Mouse (Mus musculus): ENCODE measurements around the gene Irgq. TPM values are rescaled to one million over a fixed set of nuclear protein-coding genes. Genes with fewer than 3 reads are reported as not detected.
A peak's percentile ranks its signal among the peaks of the same experiment; 100 is the strongest.
"Not testable (repeated sequence)": the region's sequence is repeated elsewhere in the genome, so short reads cannot be mapped to it uniquely, and the experiment has no call there.

The Irgq gene
- 1.7 and 1.8 TPM in 2 replicates for polyA plus RNA-seq (2012; rRNA removed)
- 1.0 and 1.6 TPM in 2 replicates for polyA plus RNA-seq (2014; fragmentation: Nextera tagmentation; extraction: Ambion mirVana)

DNA sequence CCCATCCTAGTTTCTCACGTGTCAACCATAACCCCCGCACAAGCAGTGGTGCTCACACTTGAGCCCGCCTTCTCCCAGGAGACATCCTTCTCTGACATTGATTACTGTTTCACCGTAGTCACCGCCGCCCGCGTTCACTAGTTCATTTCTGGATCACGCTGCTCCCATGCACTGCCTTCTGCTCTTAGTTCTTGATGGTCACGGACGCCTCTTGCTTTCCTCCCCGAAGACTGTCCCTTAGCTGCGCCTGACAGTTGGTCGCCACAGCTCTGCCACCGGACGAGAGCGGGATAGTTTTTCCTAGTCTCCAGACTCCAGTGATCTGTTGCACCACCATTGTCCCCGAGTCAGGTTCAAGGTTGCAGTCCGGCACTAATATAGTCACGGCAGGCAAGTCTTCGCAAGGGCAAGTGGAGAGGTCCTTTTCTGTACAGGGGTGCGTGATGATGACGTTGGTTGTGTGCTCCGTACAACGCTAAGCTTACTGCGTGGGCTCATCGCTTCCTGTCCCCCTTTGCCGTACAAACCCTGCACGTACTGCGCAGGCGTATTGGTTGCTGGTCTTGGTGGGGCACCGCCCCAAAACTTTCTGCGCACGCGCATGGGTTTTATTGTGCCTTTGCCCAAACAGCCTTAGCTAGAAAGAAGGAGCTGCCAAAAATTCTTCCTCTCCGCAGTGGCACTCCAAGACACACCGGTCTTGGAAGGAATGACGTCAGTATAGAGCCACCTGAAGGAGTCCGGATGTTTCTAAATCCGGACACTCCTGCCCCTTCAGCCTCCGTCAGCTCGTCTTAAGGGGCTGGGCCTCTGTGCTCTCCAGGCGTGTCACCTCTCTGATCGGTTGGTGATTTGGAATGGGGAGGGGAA is at the start of gene Irgq:
Irgq (plus strand) TSS at position 628 of the 870 bp plus-strand sequence.
- ATAC-seq (ENCODE audit: insufficient read depth) = peak; percentile 92

DNA sequence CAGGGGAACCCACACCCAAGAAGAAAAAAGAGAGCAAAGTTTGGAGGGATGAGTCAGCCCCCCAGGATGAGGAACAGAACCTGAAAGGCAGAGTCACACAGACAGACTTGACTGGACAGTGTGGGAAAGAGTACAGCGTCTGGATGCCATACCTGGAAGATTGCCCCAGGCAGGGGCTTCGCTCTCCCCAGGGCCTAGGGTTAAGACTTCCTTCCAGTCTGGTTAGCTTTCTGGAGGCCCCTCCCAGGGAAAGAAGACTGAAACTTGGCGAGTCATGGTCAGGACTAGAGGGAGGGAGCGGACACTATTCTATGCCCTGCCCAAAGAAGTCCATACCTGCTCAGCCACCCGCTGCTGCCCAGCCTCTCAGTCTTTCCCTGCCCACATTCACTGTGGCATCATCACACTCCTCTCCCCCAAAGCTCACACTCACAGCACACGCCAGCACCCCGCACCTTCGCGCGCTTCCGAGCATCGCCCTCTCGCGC is 49.5 kb upstream of the Irgq start:
- no peak overlapping the region for H3K27ac ChIP-seq
- no peak overlapping the region for H3K9ac ChIP-seq (replicated peaks)
- whole genome bisulfite sequencing (ENCODE audit: insufficient replicate concordance) = 8% methylated on average over 14 of the region's 14 CpGs
- H3K4me2 ChIP-seq (ENCODE audit: low read depth) = peak overlapping the region; percentile 58
- H3K36me3 ChIP-seq (replicated peaks; ENCODE audit: control insufficient read depth, insufficient read depth, low read depth) = no peaks in the 10 kb centered on the region
- no peak for TF ChIP-seq EP300 (IDR thresholded peaks at IDR 0.05; ENCODE audit: low read depth)
- TF ChIP-seq CTCF (IDR thresholded peaks at IDR 0.05; ENCODE audit: low read depth) = no peak
- DNase-seq (ENCODE audit: low read depth in 3 of 3, low spot score in 3 of 3) = no peak
- no peak overlapping the region for H3K4me3 ChIP-seq (ENCODE audit: insufficient read depth in 1 of 2, low read depth in 2 of 2, low read length in 2 of 2)
- no peak for ATAC-seq (ENCODE audit: insufficient read depth)
- peaks cover 38% of the 10 kb centered on the region for H3K27me3 ChIP-seq (ENCODE audit: control insufficient read depth, insufficient read depth, low read length)
- H3K9me3 ChIP-seq (ENCODE audit: control insufficient read depth, low read length) = no peaks in the 10 kb centered on the region; the same call in 1 of the 2 replicates
- peaks cover 0 to 2% of the 10 kb centered on the region in 2 experiments; a peak in 1 of 4 replicates for H3K4me1 ChIP-seq (replicated peaks; ENCODE audit: control insufficient read depth in 2 of 2, insufficient read depth in 2 of 2, low read length in 1 of 2)

More for the DNA sequence above, at the start of gene Irgq:
- peaks cover 6 to 17% of the 10 kb centered on the region in 2 experiments for H3K4me1 ChIP-seq (replicated peaks; ENCODE audit: control insufficient read depth in 2 of 2, insufficient read depth in 2 of 2, low read length in 1 of 2)
- H3K4me3 ChIP-seq (ENCODE audit: insufficient read depth in 1 of 2, low read depth in 2 of 2, low read length in 2 of 2) = peak within 1 kb of the TSS; percentile 61 to 97
- H3K36me3 ChIP-seq (replicated peaks; ENCODE audit: control insufficient read depth, insufficient read depth, low read depth) = no peaks in the 10 kb centered on the region
- peak within 1 kb of the TSS; percentile 98 for H3K4me2 ChIP-seq (ENCODE audit: low read depth)
- TF ChIP-seq EP300 (IDR thresholded peaks at IDR 0.05; ENCODE audit: low read depth) = 0 out of 2 replicates have a peak, but pooled peaks have one; percentile 22
- no peak for TF ChIP-seq CTCF (IDR thresholded peaks at IDR 0.05; ENCODE audit: low read depth)
- H3K9ac ChIP-seq (replicated peaks) = peak within 1 kb of the TSS; percentile 81
- WGBS (ENCODE audit: insufficient replicate concordance) = under 1% methylated on average over 44 of the region's 44 CpGs
- peak within 1 kb of the TSS; percentile 70 for H3K27ac ChIP-seq
- H3K9me3 ChIP-seq (ENCODE audit: control insufficient read depth, low read length) = no peaks in the 10 kb centered on the region
- H3K27me3 ChIP-seq (ENCODE audit: control insufficient read depth, insufficient read depth, low read length) = no peaks in the 10 kb centered on the region
- DNase-seq (ENCODE audit: low read depth in 3 of 3, low spot score in 3 of 3) = peak; percentile 95 to 96 (median 96)

DNA sequence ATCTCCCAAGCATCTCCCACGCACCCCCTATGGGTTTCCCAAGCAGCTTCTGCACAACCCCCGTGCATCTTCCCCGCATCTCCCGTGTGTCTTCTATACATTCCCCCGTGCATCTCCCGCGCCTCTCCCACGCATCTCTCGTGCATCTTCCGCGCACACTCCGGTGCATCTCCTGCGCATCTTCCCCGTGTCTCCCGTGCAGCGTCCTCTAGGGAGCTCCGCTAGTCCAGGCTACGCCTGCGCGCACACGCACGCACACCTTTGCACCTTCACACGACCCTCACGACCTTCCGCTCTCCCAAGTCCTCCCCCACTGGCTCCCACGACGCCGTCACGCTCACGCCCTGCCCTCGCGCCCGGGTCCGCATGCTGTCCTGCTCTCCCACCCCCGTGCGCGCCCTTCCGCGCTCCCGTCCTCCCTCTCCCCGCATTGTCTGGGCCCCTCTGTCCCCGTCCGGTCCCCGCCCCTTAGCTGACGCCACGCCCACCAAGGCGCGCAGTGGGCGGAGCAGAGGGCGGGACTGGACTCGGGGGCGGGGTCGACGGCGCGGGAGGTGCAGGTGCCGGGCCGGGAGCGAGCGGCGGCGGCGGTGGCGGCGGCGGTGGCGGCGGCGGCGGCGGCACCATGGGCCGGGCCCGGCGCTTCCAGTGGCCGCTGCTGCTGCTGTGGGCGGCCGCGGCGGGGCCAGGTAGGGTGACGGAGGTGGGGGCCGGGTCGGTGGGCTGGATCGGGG is 48.8 kb upstream of the Irgq start, which contains the start of gene Cadm4:
Cadm4 (plus strand) TSS at position 550 of the 734 bp plus-strand sequence.
- peaks cover 38% of the 10 kb centered on the region for H3K27me3 ChIP-seq (ENCODE audit: control insufficient read depth, insufficient read depth, low read length)
- TF ChIP-seq EP300 (IDR thresholded peaks at IDR 0.05; ENCODE audit: low read depth) = no peak
- no peak for TF ChIP-seq CTCF (IDR thresholded peaks at IDR 0.05; ENCODE audit: low read depth)
- peaks cover 0 to 2% of the 10 kb centered on the region in 2 experiments; a peak in 1 of 4 replicates for H3K4me1 ChIP-seq (replicated peaks; ENCODE audit: control insufficient read depth in 2 of 2, insufficient read depth in 2 of 2, low read length in 1 of 2)
- H3K36me3 ChIP-seq (replicated peaks; ENCODE audit: control insufficient read depth, insufficient read depth, low read depth) = no peaks in the 10 kb centered on the region
- H3K9me3 ChIP-seq (ENCODE audit: control insufficient read depth, low read length) = no peaks in the 10 kb centered on the region; the same call in 1 of the 2 replicates
- DNase-seq (ENCODE audit: low read depth in 3 of 3, low spot score in 3 of 3) = peak in 2 of 3 experiments; percentile 39
- ATAC-seq (ENCODE audit: insufficient read depth) = peak; percentile 70
- no peak within 1 kb of the TSS for H3K27ac ChIP-seq
- H3K9ac ChIP-seq (replicated peaks) = no peak within 1 kb of the TSS; the same call in 1 of the 2 replicates
- WGBS (ENCODE audit: insufficient replicate concordance) = under 1% methylated on average over 75 of the region's 83 CpGs
- peak within 1 kb of the TSS; percentile 58 for H3K4me2 ChIP-seq (ENCODE audit: low read depth)
- peak within 1 kb of the TSS; percentile 41 to 54 for H3K4me3 ChIP-seq (ENCODE audit: insufficient read depth in 1 of 2, low read depth in 2 of 2, low read length in 2 of 2)

DNA sequence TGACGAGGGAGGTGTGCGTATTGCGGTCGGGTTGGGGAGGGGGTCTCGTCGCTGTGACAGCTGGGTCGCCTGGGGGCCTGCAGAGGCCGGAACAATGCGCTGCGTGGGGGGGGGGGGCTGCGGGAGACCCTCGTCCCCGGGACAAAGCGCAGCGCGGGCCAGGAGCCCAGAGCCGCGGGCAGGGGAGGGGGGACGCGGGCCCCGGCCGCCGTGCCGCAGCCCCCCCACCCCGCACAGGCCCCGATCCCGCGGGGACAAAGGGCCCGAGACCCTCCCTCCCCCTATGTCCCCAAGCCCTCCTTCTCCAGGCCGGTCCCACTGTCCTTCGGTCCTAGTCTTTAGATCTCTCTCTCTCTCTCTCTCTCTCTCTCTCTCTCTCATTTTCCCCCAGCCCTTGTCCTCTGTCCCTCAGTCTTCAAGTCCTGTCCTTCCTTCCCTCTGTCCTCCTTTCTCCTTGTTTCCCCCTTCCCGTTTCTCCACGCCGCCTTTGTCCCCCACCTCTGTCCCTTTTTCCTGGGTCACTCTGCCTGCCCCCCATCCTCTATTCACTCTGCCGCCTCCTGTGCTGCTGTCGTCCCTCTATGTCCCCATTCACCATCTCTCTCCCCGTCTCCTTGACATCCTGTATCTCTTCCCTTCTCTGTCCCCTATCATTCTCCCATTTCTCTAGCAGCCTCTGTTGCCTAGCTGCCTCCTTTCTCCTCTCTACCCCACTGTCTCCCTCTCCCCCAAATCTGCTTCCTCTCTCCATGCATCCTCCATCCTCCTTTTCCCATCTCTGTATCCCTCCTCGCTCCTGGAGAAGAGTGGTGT is 48.1 kb upstream of the Irgq start:
- H3K4me1 ChIP-seq (replicated peaks; ENCODE audit: control insufficient read depth in 2 of 2, insufficient read depth in 2 of 2, low read length in 1 of 2) = peaks cover 0 to 2% of the 10 kb centered on the region in 2 experiments; a peak in 1 of 4 replicates
- no peak for TF ChIP-seq EP300 (IDR thresholded peaks at IDR 0.05; ENCODE audit: low read depth)
- H3K4me3 ChIP-seq (ENCODE audit: insufficient read depth in 1 of 2, low read depth in 2 of 2, low read length in 2 of 2) = peak overlapping the region; percentile 18 to 54; a peak in 3 of 4 replicates
- peaks cover 38% of the 10 kb centered on the region for H3K27me3 ChIP-seq (ENCODE audit: control insufficient read depth, insufficient read depth, low read length)
- no peak for DNase-seq (ENCODE audit: low read depth in 3 of 3, low spot score in 3 of 3)
- WGBS (ENCODE audit: insufficient replicate concordance) = 4% methylated on average over 22 of the region's 38 CpGs
- no peak overlapping the region; the same call in 1 of the 2 replicates for H3K9ac ChIP-seq (replicated peaks)
- peak overlapping the region; percentile 58 for H3K4me2 ChIP-seq (ENCODE audit: low read depth)
- H3K27ac ChIP-seq = no peak overlapping the region
- H3K36me3 ChIP-seq (replicated peaks; ENCODE audit: control insufficient read depth, insufficient read depth, low read depth) = no peaks in the 10 kb centered on the region
- ATAC-seq (ENCODE audit: insufficient read depth) = peak; percentile 14; the same call in 1 of the 2 replicates
- no peaks in the 10 kb centered on the region; the same call in 1 of the 2 replicates for H3K9me3 ChIP-seq (ENCODE audit: control insufficient read depth, low read length)

DNA sequence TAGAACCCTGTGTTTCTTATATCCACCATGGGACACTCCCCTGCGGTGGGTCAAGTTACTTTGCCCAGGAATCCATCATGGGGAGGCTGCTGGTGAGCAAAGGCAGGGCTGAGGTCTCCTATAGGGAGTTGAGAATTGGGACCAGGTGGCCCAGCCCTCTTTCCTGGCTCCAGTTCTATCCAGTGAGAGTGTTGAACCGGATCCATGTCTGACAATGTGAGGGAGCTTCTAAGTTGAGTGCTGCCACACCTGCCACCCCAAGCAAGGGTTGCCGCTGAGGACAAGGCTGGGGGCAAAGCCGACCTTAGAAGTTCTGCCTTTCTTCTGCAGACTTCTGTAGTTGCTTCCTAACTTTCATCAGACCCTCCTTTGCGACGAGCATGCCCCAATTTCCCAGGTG is 47.2 kb upstream of the Irgq start:
- H3K27me3 ChIP-seq (ENCODE audit: control insufficient read depth, insufficient read depth, low read length) = peaks cover 38% of the 10 kb centered on the region

More for the DNA sequence above, 47.2 kb upstream of the Irgq start:
- not testable (repeated sequence) for H3K4me2 ChIP-seq (ENCODE audit: low read depth); H3K27ac ChIP-seq; H3K9me3 ChIP-seq (ENCODE audit: control insufficient read depth, low read length); H3K4me3 ChIP-seq (ENCODE audit: insufficient read depth in 1 of 2, low read depth in 2 of 2, low read length in 2 of 2); DNase-seq (ENCODE audit: low read depth in 3 of 3, low spot score in 3 of 3); H3K9ac ChIP-seq (replicated peaks); ATAC-seq (ENCODE audit: insufficient read depth); H3K4me1 ChIP-seq (replicated peaks; ENCODE audit: control insufficient read depth in 2 of 2, insufficient read depth in 2 of 2, low read length in 1 of 2); H3K36me3 ChIP-seq (replicated peaks; ENCODE audit: control insufficient read depth, insufficient read depth, low read depth)
- WGBS (ENCODE audit: insufficient replicate concordance) = 34% methylated on average over 6 of the region's 6 CpGs

All from liver, embryonic 14.5 days (tissue).